Mouse (Mus musculus) megakaryocyte, embryonic 14.5 days (primary cell): Measurements from ENCODE around the gene Vmn1r45.

Source experiments
- FLI1 ChIP-seq: IDR thresholded peaks from 2 replicates; pipeline ENCODE4 v1.6.1; 2012; ENCODE audit warnings: low read length, inconsistent platforms, mixed read lengths
- GATA1 ChIP-seq: IDR thresholded peaks from 3 replicates; pipeline ENCODE4 v1.6.1; 2012; ENCODE audit warnings: mixed read lengths, low read length, inconsistent platforms, borderline replicate concordance

- TF ChIP-seq FLI1 (no peak), GATA1 (no peak)
These were observed 528 bp upstream of the Vmn1r45 start for GRCm38 (mm10) chr6:89940926-89941325.
